Mouse (Mus musculus) heart, postnatal 10 days (tissue): Measurements from ENCODE around the gene Tmem207. TPM values are rescaled to one million over a fixed set of nuclear protein-coding genes. Genes with fewer than 3 reads are reported as not detected.
"Not testable (repeated sequence)": the region's sequence is repeated elsewhere in the genome, so short reads cannot be mapped to it uniquely, and the experiment has no call there.

Source experiments
- DNase-seq, 2 experiments: peaks; one replicate each; pipeline ENCODE4 v3.0.0; 2021
- intact Hi-C: fragments of 180-260 bp; cut with DNase I; formaldehyde crosslinking; loops from one replicate; pipeline ENCODE4 v1.15.1; 2025
- total RNA-seq, 2 experiments: library from RNA; stranded (reverse); gene quantifications; 2 replicates each; pipeline ENCODE4 v1.2.3; 2021

The Tmem207 gene
- total RNA-seq, result not detected

- intact Hi-C loops, result no loop called here
- no peak for DNase-seq
These were observed at the start of gene Tmem207 for GRCm38 (mm10) chr16:26526669-26527068. TSS of gene Tmem207 (minus strand) at chr16:26526769.

- intact Hi-C loops, result no loop called here
- DNase-seq, result no peak
These were observed 47.6 kb upstream of the Tmem207 start for GRCm38 (mm10) chr16:26574173-26574572.

- intact Hi-C loops, result no loop called here
- no peak for DNase-seq
These were observed 45.3 kb upstream of the Tmem207 start for GRCm38 (mm10) chr16:26571836-26572235.

- DNase-seq, result no peak
- intact Hi-C loops, result no loop called here
These were observed 42.9 kb upstream of the Tmem207 start for GRCm38 (mm10) chr16:26569387-26569978.

GRCm38 (mm10) chr16:26562771-26563170, 36.2 kb upstream of the Tmem207 start:
- intact Hi-C loops, result no loop called here
- no peak for DNase-seq

GRCm38 (mm10) chr16:26561743-26562142, 35.2 kb upstream of the Tmem207 start:
- intact Hi-C loops, result no loop called here
- DNase-seq, result no peak

- intact Hi-C loops, result no loop called here
- no peak for DNase-seq
These were observed 32.2 kb upstream of the Tmem207 start for GRCm38 (mm10) chr16:26558797-26559196.

GRCm38 (mm10) chr16:26552234-26552633, 25.7 kb upstream of the Tmem207 start:
- no peak for DNase-seq
- intact Hi-C loops, result no loop called here

- intact Hi-C loops, result no loop called here
- no peak for DNase-seq
These were observed 22.7 kb upstream of the Tmem207 start for GRCm38 (mm10) chr16:26549221-26549620.

- intact Hi-C loops, result no loop called here
- no peak for DNase-seq
These were observed 20.3 kb upstream of the Tmem207 start for GRCm38 (mm10) chr16:26546879-26547206.

- DNase-seq, result no peak
- intact Hi-C loops, result no loop called here
These were observed 19.8 kb upstream of the Tmem207 start for GRCm38 (mm10) chr16:26546170-26546878.

- DNase-seq, result no peak
- intact Hi-C loops, result no loop called here
These were observed 5.7 kb upstream of the Tmem207 start for GRCm38 (mm10) chr16:26532287-26532686.

GRCm38 (mm10) chr16:26530451-26530850, 3.9 kb upstream of the Tmem207 start:
- intact Hi-C loops, result no loop called here
- DNase-seq, result no peak

GRCm38 (mm10) chr16:26527931-26528666, 1.5 kb upstream of the Tmem207 start:
- DNase-seq, result no peak
- intact Hi-C loops, result no loop called here

GRCm38 (mm10) chr16:26525832-26526231, 737 bp downstream of the Tmem207 start:
- DNase-seq, result no peak
- intact Hi-C loops, result no loop called here

- intact Hi-C loops, result loop anchor here (2.0 kb wide), 1 partner anchor 285 kb away; no protein-coding TSS in a partner anchor
- peak; percentile 10 to 55 for DNase-seq
These were observed 7.0 kb downstream of the Tmem207 start for GRCm38 (mm10) chr16:26519596-26519995.

GRCm38 (mm10) chr16:26504961-26505360, 21.6 kb downstream of the Tmem207 start:
- no peak for DNase-seq
- intact Hi-C loops, result loop anchor here (5.0 kb wide), 1 partner anchor 538 kb away; no protein-coding TSS in a partner anchor

GRCm38 (mm10) chr16:26500738-26501137, 25.8 kb downstream of the Tmem207 start:
- no peak for DNase-seq
- intact Hi-C loops, result loop anchor here (5.0 kb wide), 1 partner anchor 533 kb away; no protein-coding TSS in a partner anchor

- DNase-seq, result not testable (repeated sequence)
- intact Hi-C loops, result loop anchor here (5.0 kb wide), 1 partner anchor 532 kb away; no protein-coding TSS in a partner anchor
These were observed 26.9 kb downstream of the Tmem207 start for GRCm38 (mm10) chr16:26499705-26500104.

- DNase-seq, result peak; percentile 10 to 31
- intact Hi-C loops, result loop anchor here (2.0 kb wide), 1 partner anchor 261 kb away; no protein-coding TSS in a partner anchor
These were observed 30.8 kb downstream of the Tmem207 start for GRCm38 (mm10) chr16:26495721-26496120.

GRCm38 (mm10) chr16:26471254-26471653, 55.3 kb downstream of the Tmem207 start:
- intact Hi-C loops, result no loop called here
- DNase-seq, result no peak
